Mouse (Mus musculus) cerebellum, postnatal 10 days (tissue): Measurements from ENCODE around the gene Tcf25.

Experiments
- DNase-seq, 2 experiments: peaks; one replicate each; pipeline ENCODE4 v3.0.0; 2021; ENCODE audit warnings: mixed read lengths in 2 of 2

Tcf25 gene

GRCm38 (mm10) chr8:123373403-123374238 is at the start of gene Tcf25:
Gene Tcf25, plus strand, starts transcription at chr8:123373753.
- peak; percentile 98 to 99 for DNase-seq

- DNase-seq: no peak
Measured at GRCm38 (mm10) chr8:123328552-123328951, 45.0 kb upstream of the Tcf25 start.

- DNase-seq: no peak
Measured at GRCm38 (mm10) chr8:123329350-123329749, 44.2 kb upstream of the Tcf25 start.

GRCm38 (mm10) chr8:123329961-123330360 is 43.6 kb upstream of the Tcf25 start:
- DNase-seq: no peak

- no peak for DNase-seq
Measured at GRCm38 (mm10) chr8:123330701-123331100, 42.9 kb upstream of the Tcf25 start.

GRCm38 (mm10) chr8:123331301-123331700 is 42.3 kb upstream of the Tcf25 start:
- no peak for DNase-seq

GRCm38 (mm10) chr8:123331810-123332209 is 41.7 kb upstream of the Tcf25 start:
- DNase-seq: no peak

GRCm38 (mm10) chr8:123332262-123333090 is 41.1 kb upstream of the Tcf25 start, which contains the start of gene Spire2:
Gene Spire2, plus strand, starts transcription at chr8:123332713.
- DNase-seq: peak; percentile 90 to 96

GRCm38 (mm10) chr8:123333091-123333587 is 40.4 kb upstream of the Tcf25 start:
- peak; percentile 55 to 61 for DNase-seq

GRCm38 (mm10) chr8:123333864-123334263 is 39.7 kb upstream of the Tcf25 start:
- peak; percentile 34 to 48 for DNase-seq

- DNase-seq: no peak
Measured at GRCm38 (mm10) chr8:123334467-123334866, 39.1 kb upstream of the Tcf25 start.

GRCm38 (mm10) chr8:123337475-123337874 is 36.1 kb upstream of the Tcf25 start:
- no peak for DNase-seq

GRCm38 (mm10) chr8:123340071-123340470 is 33.5 kb upstream of the Tcf25 start:
- no peak for DNase-seq

- DNase-seq: no peak
Measured at GRCm38 (mm10) chr8:123341040-123342015, 32.2 kb upstream of the Tcf25 start.

GRCm38 (mm10) chr8:123342253-123342652 is 31.3 kb upstream of the Tcf25 start:
- DNase-seq: no peak

- DNase-seq: no peak
Measured at GRCm38 (mm10) chr8:123342911-123343310, 30.6 kb upstream of the Tcf25 start.

GRCm38 (mm10) chr8:123343422-123343821 is 30.1 kb upstream of the Tcf25 start:
- DNase-seq: no peak

GRCm38 (mm10) chr8:123345135-123345534 is 28.4 kb upstream of the Tcf25 start:
- no peak for DNase-seq

- no peak for DNase-seq
Measured at GRCm38 (mm10) chr8:123345856-123346255, 27.7 kb upstream of the Tcf25 start.

- DNase-seq: no peak
Measured at GRCm38 (mm10) chr8:123347293-123347692, 26.3 kb upstream of the Tcf25 start.

GRCm38 (mm10) chr8:123348237-123348843 is 25.2 kb upstream of the Tcf25 start:
- DNase-seq: peak in 1 of 2 experiments; percentile 51

GRCm38 (mm10) chr8:123349073-123349472 is 24.5 kb upstream of the Tcf25 start:
- DNase-seq: no peak
